Mouse (Mus musculus) thymus, adult 2 months (tissue): ENCODE data around the gene Cend1.

Source experiments
- CTCF ChIP-seq: fragments of 200-500 bp; IDR thresholded peaks from 2 replicates; pipeline ENCODE4 v1.5.1; 2012; ENCODE audit warnings: mild to moderate bottlenecking, control low read depth, low read length, moderate library complexity, borderline replicate concordance; ENCODE audit not compliant: control insufficient read depth, poor library complexity, insufficient read depth; ENCODE audit errors: extremely low read depth
- POLR2A ChIP-seq: fragments of 200-500 bp; IDR thresholded peaks from 2 replicates; pipeline ENCODE4 v1.6.1; 2012; ENCODE audit warnings: mild to moderate bottlenecking, low read length, control low read depth, moderate library complexity; ENCODE audit not compliant: control insufficient read depth, poor library complexity, insufficient read depth; ENCODE audit errors: extremely low read depth

GRCm38 (mm10) chr7:141470637-141470944, 41.3 kb upstream of the Cend1 start:
- TF ChIP-seq POLR2A (no peak), CTCF (no peak)
